Mouse (Mus musculus) CH12.LX (cell line): ENCODE results near the gene Stpg1. TPM values are rescaled to one million over a fixed set of nuclear protein-coding genes. Genes with fewer than 3 reads are reported as not detected.
A peak's percentile ranks its signal among the peaks of the same experiment; 100 is the strongest.

Experiments used
- DNase-seq: peaks from one replicate; pipeline ENCODE4 v3.0.0-alpha.2; 2013; ENCODE audit errors: extremely low read depth
- H3K27ac ChIP-seq: 2 replicates; pipeline ENCODE4 v1.5.1; 2012; ENCODE audit warnings: low read depth, mild to moderate bottlenecking, control low read depth, moderate library complexity; ENCODE audit not compliant: insufficient read depth
- H3K27me3 ChIP-seq: replicated peaks from 2 replicates; pipeline ENCODE3; 2012; ENCODE audit warnings: inconsistent platforms
- H3K36me3 ChIP-seq, 2 experiments: replicated peaks in 1 of 2; 2 replicates each; pipeline versions ENCODE3 to v1.6.1; 2012; ENCODE audit warnings: inconsistent platforms in 1 of 2, low read length in 1 of 2, mild to moderate bottlenecking in 1 of 2, mixed read lengths in 1 of 2, moderate library complexity in 1 of 2; ENCODE audit not compliant: control insufficient read depth in 1 of 2, insufficient read depth in 1 of 2
- H3K4me1 ChIP-seq, 2 experiments: 2 replicates each; pipeline ENCODE4 v1.6.1; 2012; ENCODE audit warnings: inconsistent platforms in 1 of 2, moderate library complexity in 1 of 2; ENCODE audit not compliant: insufficient read depth in 2 of 2, control insufficient read depth in 1 of 2
- H3K4me2 ChIP-seq: 2 replicates; pipeline ENCODE4 v1.6.1; 2012; ENCODE audit warnings: low read depth, mild to moderate bottlenecking, control low read depth; ENCODE audit not compliant: poor library complexity, insufficient read depth, severe bottlenecking
- H3K4me3 ChIP-seq, 3 experiments: fragments of 150-350 bp in 1 of 3; sonication (generic) in 1 of 3; replicated peaks in 1 of 3; 2 replicates each; pipeline versions ENCODE3 to v1.5.1; 2011 to 2012; ENCODE audit warnings: low read depth in 2 of 3, low read length in 2 of 3, mild to moderate bottlenecking in 2 of 3, moderate library complexity in 2 of 3, control low read depth in 1 of 3, improper control_type of control experiment in 1 of 3, inconsistent platforms in 1 of 3, mixed read lengths in 1 of 3; ENCODE audit not compliant: poor library complexity in 1 of 3
- H3K79me2 ChIP-seq: replicated peaks from 2 replicates; pipeline ENCODE4 v1.6.1; 2012; ENCODE audit warnings: mild to moderate bottlenecking, moderate library complexity; ENCODE audit not compliant: control insufficient read depth, poor library complexity, insufficient read depth, severe bottlenecking; ENCODE audit errors: extremely low read depth
- H3K9ac ChIP-seq: 2 replicates; pipeline ENCODE4 v1.6.1; 2012; ENCODE audit warnings: low read depth, mild to moderate bottlenecking, control low read depth, moderate library complexity; ENCODE audit not compliant: insufficient read depth
- H3K9me3 ChIP-seq: replicated peaks from 2 replicates; pipeline ENCODE3; 2012; ENCODE audit warnings: low read length, inconsistent platforms, mixed read lengths
- BHLHE40 ChIP-seq: IDR thresholded peaks from 2 replicates; pipeline ENCODE4 v1.6.1; 2011; ENCODE audit warnings: mild to moderate bottlenecking, low read depth, low read length, improper control_type of control experiment
- CHD1 ChIP-seq: IDR thresholded peaks from 2 replicates; pipeline ENCODE4 v1.6.1; 2012; ENCODE audit warnings: low read depth, low read length, improper control_type of control experiment, inconsistent platforms
- CHD2 ChIP-seq: IDR thresholded peaks from 2 replicates; pipeline ENCODE4 v1.6.1; 2011; ENCODE audit warnings: low read length, improper control_type of control experiment
- CTCF ChIP-seq, 2 experiments: IDR thresholded peaks in 1 of 2; conservative IDR thresholded peaks in 1 of 2; 2 replicates each; pipeline ENCODE4 v1.5.1; 2011 to 2012; ENCODE audit warnings: low read depth in 2 of 2, low read length in 2 of 2, improper control_type of control experiment in 1 of 2, inconsistent platforms in 1 of 2, mild to moderate bottlenecking in 1 of 2, moderate library complexity in 1 of 2
- E2F4 ChIP-seq: IDR thresholded peaks from 2 replicates; pipeline ENCODE4 v1.6.1; 2011; ENCODE audit warnings: low read depth, low read length, improper control_type of control experiment; ENCODE audit not compliant: insufficient replicate concordance
- ELF1 ChIP-seq: IDR thresholded peaks from 2 replicates; pipeline ENCODE4 v1.6.1; 2014; ENCODE audit warnings: low read depth, mild to moderate bottlenecking, inconsistent platforms, low read length, improper control_type of control experiment
- EP300 ChIP-seq: IDR thresholded peaks from 2 replicates; pipeline ENCODE4 v1.6.1; 2011; ENCODE audit warnings: low read length, improper control_type of control experiment
- ETS1 ChIP-seq: conservative IDR thresholded peaks from 2 replicates; pipeline ENCODE4 v1.6.1; 2012; ENCODE audit warnings: low read depth, mild to moderate bottlenecking, inconsistent platforms, low read length, improper control_type of control experiment, moderate library complexity
- HCFC1 ChIP-seq: IDR thresholded peaks from 2 replicates; pipeline ENCODE4 v1.6.1; 2012; ENCODE audit warnings: low read depth, mild to moderate bottlenecking, inconsistent platforms, low read length, improper control_type of control experiment
- JUN ChIP-seq: IDR thresholded peaks from 2 replicates; pipeline ENCODE4 v1.6.1; 2011; ENCODE audit warnings: low read depth, mild to moderate bottlenecking, low read length, improper control_type of control experiment, moderate library complexity; ENCODE audit not compliant: insufficient read depth
- JUND ChIP-seq: conservative IDR thresholded peaks from 2 replicates; pipeline ENCODE4 v1.6.1; 2011; ENCODE audit warnings: low read depth, low read length, improper control_type of control experiment
- KAT2A ChIP-seq: IDR thresholded peaks from 2 replicates; pipeline ENCODE4 v1.6.1; 2012; ENCODE audit warnings: low read length, improper control_type of control experiment, inconsistent platforms; ENCODE audit not compliant: insufficient replicate concordance
- MAFK ChIP-seq: IDR thresholded peaks from 2 replicates; pipeline ENCODE4 v1.6.1; 2011; ENCODE audit warnings: low read length, improper control_type of control experiment; ENCODE audit not compliant: insufficient replicate concordance
- MAX ChIP-seq: IDR thresholded peaks from 2 replicates; pipeline ENCODE4 v1.6.1; 2011; ENCODE audit warnings: low read length, improper control_type of control experiment
- MAZ ChIP-seq: IDR thresholded peaks from 2 replicates; pipeline ENCODE4 v1.6.1; 2012; ENCODE audit warnings: low read depth, mild to moderate bottlenecking, inconsistent platforms, low read length, improper control_type of control experiment, moderate library complexity
- MXI1 ChIP-seq: IDR thresholded peaks from 2 replicates; pipeline ENCODE4 v1.6.1; 2011; ENCODE audit warnings: mild to moderate bottlenecking, low read depth, low read length, improper control_type of control experiment
- NELFE ChIP-seq: IDR thresholded peaks from 2 replicates; pipeline ENCODE4 v1.6.1; 2011; ENCODE audit warnings: low read depth, low read length, improper control_type of control experiment
- NRF1 ChIP-seq: IDR thresholded peaks from 2 replicates; pipeline ENCODE4 v1.6.1; 2014; ENCODE audit warnings: low read depth, mild to moderate bottlenecking, inconsistent platforms, low read length, improper control_type of control experiment, moderate library complexity
- POLR2A ChIP-seq: IDR thresholded peaks from 2 replicates; pipeline ENCODE4 v1.6.1; 2011; ENCODE audit warnings: low read depth, mild to moderate bottlenecking, improper control_type of control experiment, low read length
- POLR2AphosphoS2 ChIP-seq: IDR thresholded peaks from 2 replicates; pipeline ENCODE4 v1.6.1; 2011; ENCODE audit warnings: low read depth, low read length, improper control_type of control experiment
- RAD21 ChIP-seq: IDR thresholded peaks from 2 replicates; pipeline ENCODE4 v1.6.1; 2011; ENCODE audit warnings: low read depth, mild to moderate bottlenecking, low read length, improper control_type of control experiment, moderate library complexity
- RCOR1 ChIP-seq: conservative IDR thresholded peaks from 2 replicates; pipeline ENCODE4 v1.6.1; 2012; ENCODE audit warnings: low read depth, mild to moderate bottlenecking, inconsistent platforms, low read length, improper control_type of control experiment
- TBP ChIP-seq: conservative IDR thresholded peaks from 2 replicates; pipeline ENCODE4 v1.6.1; 2011; ENCODE audit warnings: low read depth, low read length, improper control_type of control experiment
- TCF12 ChIP-seq: IDR thresholded peaks from 2 replicates; pipeline ENCODE4 v1.6.1; 2014; ENCODE audit warnings: low read depth, mild to moderate bottlenecking, inconsistent platforms, low read length, improper control_type of control experiment
- USF1 ChIP-seq: IDR thresholded peaks from 2 replicates; pipeline ENCODE4 v1.6.1; 2014; ENCODE audit warnings: low read depth, mild to moderate bottlenecking, inconsistent platforms, low read length, improper control_type of control experiment
- USF2 ChIP-seq: conservative IDR thresholded peaks from 2 replicates; pipeline ENCODE4 v1.6.1; 2011; ENCODE audit warnings: low read depth, low read length, improper control_type of control experiment
- ZC3H11A ChIP-seq: IDR thresholded peaks from 2 replicates; pipeline ENCODE4 v1.6.1; 2012; ENCODE audit warnings: low read depth, mild to moderate bottlenecking, inconsistent platforms, low read length, improper control_type of control experiment
- ZMIZ1 ChIP-seq: IDR thresholded peaks from 2 replicates; pipeline ENCODE4 v1.6.1; 2012; ENCODE audit warnings: low read depth, mild to moderate bottlenecking, inconsistent platforms, low read length, improper control_type of control experiment
- ZNF384 ChIP-seq: IDR thresholded peaks from 2 replicates; pipeline ENCODE4 v1.6.1; 2012; ENCODE audit warnings: low read depth, low read length, improper control_type of control experiment, inconsistent platforms
- dilution Hi-C: fragments of 300-500 bp; cut with MboI; formaldehyde crosslinking; loops from 2 replicates; pipeline ENCODE4 v1.14.3; 2020; ENCODE audit warnings: low sequenced_read_pairs; ENCODE audit not compliant: extremely low pct_unique_long_range_greater_than_20kb, extremely low pct_ligation_motif_present
- in situ Hi-C: fragments of 300-500 bp; cut with MboI; formaldehyde crosslinking; loops from 3 replicates; pipeline ENCODE4 v1.14.3; 2019; ENCODE audit warnings: low sequenced_read_pairs, low pct_ligation_motif_present, low pct_unique_long_range_greater_than_20kb, mixed read lengths
- polyA plus RNA-seq: library from polyadenylated mRNA; unstranded; fragments of >175 nt; gene quantifications from 2 replicates; pipeline ENCODE4 v1.2.1, GENCODE M21; 2012; ENCODE audit warnings: low read depth; ENCODE audit not compliant: insufficient read length
- total RNA-seq, 2 experiments: library from RNA; depleted of rRNA; stranded (reverse); fragments of 300-350 nt in 1 of 2; fragments of >200 nt in 1 of 2; gene quantifications; 2 replicates each; pipeline ENCODE4 v1.2.3; 2012 to 2014

Stpg1 gene
- total and polyA plus RNA-seq, 3 experiments = not detected

DNA sequence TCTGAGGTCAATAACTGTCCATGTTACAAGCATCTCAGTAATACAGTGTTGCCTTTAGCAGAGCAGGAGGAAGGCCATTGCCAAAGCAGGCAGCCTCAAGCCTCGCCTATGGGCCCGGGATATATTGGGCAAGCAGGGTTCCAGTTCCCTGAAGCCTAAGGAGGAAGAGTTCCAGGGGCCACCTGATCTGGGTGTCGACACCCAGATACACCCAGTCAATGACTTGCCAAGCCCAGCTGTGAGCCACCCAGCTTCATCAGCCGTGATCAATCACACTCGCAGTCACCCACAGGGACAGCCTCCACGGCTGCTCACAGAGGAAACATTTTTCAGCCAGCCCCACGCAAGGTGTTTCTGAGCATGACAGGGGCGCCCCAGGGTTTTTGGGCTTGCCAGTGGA is 72.9 kb downstream of the Stpg1 start:
- no peaks in the 10 kb centered on the region for H3K79me2 ChIP-seq
- dilution Hi-C loops = no loop called here
- in situ Hi-C loops = no loop called here
- no peak overlapping the region for H3K4me2 ChIP-seq
- no peaks in the 10 kb centered on the region for H3K36me3 ChIP-seq
- no peaks in the 10 kb centered on the region for H3K9me3 ChIP-seq
- no peak overlapping the region for H3K4me3 ChIP-seq
- H3K27me3 ChIP-seq = peaks cover 96% of the 10 kb centered on the region
- H3K9ac ChIP-seq = no peak overlapping the region
- DNase-seq = no peak
- TF ChIP-seq ETS1 = no peak
- TF ChIP-seq JUN = no peak
- TF ChIP-seq NELFE = no peak
- TF ChIP-seq MAX = no peak
- no peak for TF ChIP-seq ZNF384
- no peak for TF ChIP-seq E2F4
- TF ChIP-seq USF2 = no peak
- no peak for TF ChIP-seq KAT2A
- TF ChIP-seq BHLHE40 = no peak
- no peak for TF ChIP-seq EP300
- TF ChIP-seq POLR2AphosphoS2 = no peak
- TF ChIP-seq RCOR1 = no peak
- peaks cover 12 to 33% of the 10 kb centered on the region in 2 experiments for H3K4me1 ChIP-seq
- H3K27ac ChIP-seq = no peak overlapping the region

DNA sequence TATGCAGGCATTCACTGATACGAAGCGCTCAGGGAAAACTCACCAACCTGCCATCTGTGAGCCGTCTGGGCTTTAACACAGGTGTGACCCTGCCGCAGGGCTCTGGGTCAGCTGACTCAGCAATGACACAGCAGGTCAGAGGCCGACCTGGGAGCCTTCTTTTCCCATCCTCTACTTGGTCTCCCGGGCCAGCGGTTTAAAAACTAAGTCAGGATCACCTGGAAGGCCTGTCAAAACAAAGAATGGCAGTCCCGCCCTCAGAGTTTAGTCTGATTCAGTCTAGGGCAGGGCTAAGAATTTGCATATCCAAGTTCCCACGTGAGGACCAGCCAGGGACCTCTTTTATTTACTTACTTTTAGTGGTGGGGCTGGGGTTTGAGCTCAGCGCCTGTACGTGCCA is 74.6 kb downstream of the Stpg1 start:
- in situ Hi-C loops = no loop called here
- Histone ChIP-seq H3K4me3 (no peak overlapping the region), H3K4me2 (peak overlapping the region; percentile 64; the same call in 1 of the 2 replicates), H3K79me2 (no peaks in the 10 kb centered on the region), H3K9me3 (no peaks in the 10 kb centered on the region), H3K36me3 (no peaks in the 10 kb centered on the region), H3K27me3 (peaks cover 96% of the 10 kb centered on the region), H3K9ac (no peak overlapping the region), H3K27ac (no peak overlapping the region), H3K4me1 (peaks cover 14 to 42% of the 10 kb centered on the region in 2 experiments)
- no peak for TF ChIP-seq JUND
- TF ChIP-seq E2F4 = no peak
- TF ChIP-seq CHD1 = no peak
- TF ChIP-seq TCF12 = peak; percentile 28; the same call in 1 of the 2 replicates
- TF ChIP-seq USF2 = no peak
- no peak for TF ChIP-seq ETS1
- TF ChIP-seq ELF1 = no peak
- no peak; the same call in 1 of the 2 replicates for TF ChIP-seq MXI1
- peak; percentile 71 for TF ChIP-seq BHLHE40
- TF ChIP-seq MAX = no peak
- no peak for TF ChIP-seq RAD21
- TF ChIP-seq ZNF384 = no peak
- no peak for TF ChIP-seq ZC3H11A
- TF ChIP-seq USF1 = peak; percentile 21
- TF ChIP-seq NELFE = no peak
- TF ChIP-seq ZMIZ1 = no peak
- no peak for TF ChIP-seq CHD2
- no peak for TF ChIP-seq CTCF (conservative IDR thresholded peaks at IDR 0.05 in 1 of 2, IDR thresholded peaks at IDR 0.05 in 1 of 2; ENCODE audit: low read depth in 2 of 2, low read length in 2 of 2)
- no peak for TF ChIP-seq TBP
- TF ChIP-seq RCOR1 = no peak
- peak; percentile 88 for TF ChIP-seq MAFK
- TF ChIP-seq MAZ = no peak
- TF ChIP-seq KAT2A = no peak
- TF ChIP-seq NRF1 = no peak
- TF ChIP-seq POLR2A = no peak
- no peak for TF ChIP-seq HCFC1
- DNase-seq = no peak
- dilution Hi-C loops = no loop called here
